Mouse (Mus musculus) midbrain, embryonic 11.5 days (tissue): ENCODE results near the gene Ksr2. TPM values are rescaled to one million over a fixed set of nuclear protein-coding genes. Genes with fewer than 3 reads are reported as not detected.

Experiments
- ATAC-seq: fragments of 200-750 bp; cut with Nextera tagmentation; 2 replicates; pipeline ENCODE4 v1.8.0; 2017; ENCODE audit warnings: moderate TSS enrichment, moderate library complexity; ENCODE audit not compliant: low FRiP score
- DNase-seq: peaks from one replicate; pipeline ENCODE4 v3.0.0; 2015; ENCODE audit warnings: low spot score; ENCODE audit errors: missing footprints
- H3K27ac ChIP-seq: fragments of 300-500 bp; sonication (generic); 2 replicates; pipeline ENCODE4 v1.5.1; 2014; ENCODE audit warnings: low read depth, low read length
- H3K27me3 ChIP-seq: fragments of 300-500 bp; sonication (generic); 2 replicates; pipeline ENCODE4 v1.6.1; 2014; ENCODE audit warnings: mild to moderate bottlenecking, low read length, moderate library complexity, mixed read lengths; ENCODE audit not compliant: control insufficient read depth, insufficient read depth
- H3K36me3 ChIP-seq: fragments of 300-500 bp; sonication (generic); 2 replicates; pipeline ENCODE4 v1.6.1; 2014; ENCODE audit warnings: mild to moderate bottlenecking, low read length, moderate library complexity, mixed read lengths; ENCODE audit not compliant: control insufficient read depth, insufficient read depth
- H3K4me1 ChIP-seq: fragments of 300-500 bp; sonication (generic); 2 replicates; pipeline ENCODE4 v1.6.1; 2014; ENCODE audit warnings: low read length; ENCODE audit not compliant: control insufficient read depth, insufficient read depth
- H3K4me2 ChIP-seq: fragments of 300-500 bp; sonication (generic); 2 replicates; pipeline ENCODE4 v1.6.1; 2014; ENCODE audit warnings: mild to moderate bottlenecking, moderate library complexity
- H3K4me3 ChIP-seq: fragments of 300-500 bp; sonication (generic); 2 replicates; pipeline ENCODE4 v1.5.1; 2014; ENCODE audit warnings: low read depth, low read length
- H3K9ac ChIP-seq: fragments of 300-500 bp; sonication (generic); 2 replicates; pipeline ENCODE4 v1.6.1; 2014; ENCODE audit warnings: low read length
- H3K9me3 ChIP-seq: fragments of 300-500 bp; sonication (generic); 2 replicates; pipeline ENCODE4 v1.6.1; 2016; ENCODE audit warnings: low read length; ENCODE audit not compliant: control insufficient read depth
- WGBS: fragments of 180-500 bp; shearing (Covaris S2); extraction: QIAGEN DNeasy Blood & Tissue Kit; methylation state at CpG from one replicate; pipeline ENCODE4 v1.1.7; 2014; 5-methylcytosine and 5-hydroxymethylcytosine counted together
- polyA plus RNA-seq: library from polyadenylated mRNA; unstranded; fragments of >200 nt; fragmentation: Nextera tagmentation; extraction: Ambion mirVana; gene quantifications from 2 replicates; pipeline ENCODE4 v1.2.1, GENCODE M21; 2014

The Ksr2 gene
- polyA plus RNA-seq, 1 experiment from 2014 or later: 0.90 TPM

DNA sequence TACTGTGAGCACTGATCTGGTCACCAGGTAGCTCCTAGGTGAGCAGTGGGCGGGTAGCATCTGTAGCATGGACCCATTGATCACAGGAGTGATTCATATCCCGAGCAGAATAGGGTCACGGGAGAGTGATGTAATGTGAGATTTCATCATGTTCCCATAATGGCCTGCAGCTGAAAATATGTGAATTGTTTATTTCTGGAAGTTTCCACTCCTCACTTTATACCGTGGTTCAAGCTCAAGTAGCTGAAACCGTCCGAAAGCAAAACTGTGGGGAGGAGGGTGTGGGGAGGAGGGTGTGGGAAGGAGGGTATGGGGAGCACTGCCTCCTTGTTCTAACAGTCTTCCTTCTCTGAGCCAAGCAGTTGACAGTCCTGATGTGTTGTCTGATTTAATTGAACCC lies 312.7 kb downstream of the Ksr2 start:
- Histone ChIP-seq H3K36me3 (no peaks in the 10 kb centered on the region), H3K27ac (no peak overlapping the region), H3K9me3 (no peaks in the 10 kb centered on the region), H3K4me3 (no peak overlapping the region), H3K27me3 (no peaks in the 10 kb centered on the region), H3K9ac (no peak overlapping the region), H3K4me2 (no peak overlapping the region), H3K4me1 (peaks cover 3% of the 10 kb centered on the region)
- WGBS: 80% methylated on average over 6 of the region's 6 CpGs
- DNase-seq (no peak), ATAC-seq (no peak)

DNA sequence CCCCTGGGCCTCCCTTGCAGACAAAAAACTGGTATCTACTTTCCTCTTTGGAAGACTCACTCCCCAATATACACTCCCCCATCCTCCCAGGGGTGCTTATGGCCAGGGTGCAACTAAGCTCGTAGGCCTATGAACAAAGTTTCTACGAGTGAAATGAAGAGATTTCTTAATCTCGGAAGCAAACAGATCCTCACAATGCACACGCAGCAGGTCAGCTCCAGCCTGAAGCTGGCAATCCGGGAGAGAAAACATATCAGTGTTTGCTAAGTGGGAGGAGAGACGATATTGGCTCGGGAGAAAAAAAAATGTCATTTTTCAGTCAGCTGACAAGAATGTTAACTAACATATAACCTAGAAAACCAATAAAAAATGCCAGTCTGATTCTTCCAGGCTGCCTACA lies 313.3 kb downstream of the Ksr2 start:
- H3K9me3 ChIP-seq: no peaks in the 10 kb centered on the region
- no peak for ATAC-seq
- 63% methylated on average over 7 of the region's 7 CpGs for WGBS
- no peak overlapping the region for H3K9ac ChIP-seq
- H3K27me3 ChIP-seq: no peaks in the 10 kb centered on the region
- no peak for DNase-seq
- no peak overlapping the region for H3K27ac ChIP-seq
- H3K4me3 ChIP-seq: no peak overlapping the region
- no peak overlapping the region for H3K4me2 ChIP-seq
- no peaks in the 10 kb centered on the region for H3K36me3 ChIP-seq
- peaks cover 6% of the 10 kb centered on the region for H3K4me1 ChIP-seq

DNA sequence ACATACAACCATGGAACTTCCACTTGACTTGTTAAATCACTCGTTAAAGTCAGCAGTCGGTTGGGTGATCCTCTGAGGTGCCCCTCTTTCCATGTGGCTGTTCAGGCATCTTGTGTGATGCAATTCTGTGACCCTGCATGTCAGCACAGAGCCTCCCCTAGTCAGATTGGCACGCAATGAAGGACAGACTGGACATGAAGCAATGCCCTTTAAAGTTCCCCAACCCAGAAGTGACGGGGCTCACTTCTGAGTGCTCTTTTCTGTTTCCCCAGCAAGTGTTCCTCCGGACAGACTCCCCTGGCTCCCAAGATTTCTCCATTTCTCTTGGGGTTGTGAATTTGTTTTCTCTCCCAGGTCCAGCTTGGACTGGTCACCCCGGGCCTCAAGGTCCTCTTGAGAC lies 317.5 kb downstream of the Ksr2 start:
- Histone ChIP-seq H3K36me3 (no peaks in the 10 kb centered on the region), H3K9me3 (no peaks in the 10 kb centered on the region), H3K4me2 (no peak overlapping the region), H3K4me3 (no peak overlapping the region), H3K4me1 (peaks cover 6% of the 10 kb centered on the region), H3K27ac (no peak overlapping the region), H3K9ac (no peak overlapping the region), H3K27me3 (no peaks in the 10 kb centered on the region)
- DNase-seq (no peak), ATAC-seq (no peak)
- WGBS: 60% methylated on average over 6 of the region's 6 CpGs

DNA sequence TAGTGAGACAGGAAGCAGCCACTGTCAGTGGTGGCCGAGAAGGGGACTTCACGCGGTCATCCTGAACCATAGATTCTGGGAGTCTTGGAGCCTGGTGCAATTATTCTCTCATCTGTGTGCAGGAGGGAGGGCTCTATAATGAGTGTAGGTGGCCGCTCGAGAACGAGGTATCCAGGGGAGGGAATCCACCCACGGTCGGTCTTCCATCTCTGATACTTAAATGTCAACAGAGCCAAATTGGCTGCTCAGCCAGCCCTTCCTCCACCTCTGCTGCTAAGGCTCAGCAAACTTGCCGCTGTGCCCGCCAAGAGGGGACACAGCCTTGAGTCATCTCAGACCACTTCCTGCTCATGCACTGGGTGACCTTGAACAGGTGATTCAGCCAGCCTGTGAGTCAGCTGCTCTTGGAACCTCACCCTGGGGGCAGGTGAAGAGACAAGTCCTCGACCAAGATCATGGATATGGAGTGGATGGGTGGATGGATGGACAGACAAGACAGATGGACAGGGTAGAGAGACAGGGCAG lies 330.9 kb downstream of the Ksr2 start:
- Histone ChIP-seq H3K9ac (no peak overlapping the region), H3K36me3 (no peaks in the 10 kb centered on the region), H3K4me3 (no peak overlapping the region), H3K27ac (no peak overlapping the region), H3K4me1 (no peaks in the 10 kb centered on the region), H3K9me3 (no peaks in the 10 kb centered on the region), H3K27me3 (no peaks in the 10 kb centered on the region), H3K4me2 (no peak overlapping the region)
- no peak for ATAC-seq
- DNase-seq: no peak
- WGBS: 85% methylated on average over 11 of the region's 11 CpGs

DNA sequence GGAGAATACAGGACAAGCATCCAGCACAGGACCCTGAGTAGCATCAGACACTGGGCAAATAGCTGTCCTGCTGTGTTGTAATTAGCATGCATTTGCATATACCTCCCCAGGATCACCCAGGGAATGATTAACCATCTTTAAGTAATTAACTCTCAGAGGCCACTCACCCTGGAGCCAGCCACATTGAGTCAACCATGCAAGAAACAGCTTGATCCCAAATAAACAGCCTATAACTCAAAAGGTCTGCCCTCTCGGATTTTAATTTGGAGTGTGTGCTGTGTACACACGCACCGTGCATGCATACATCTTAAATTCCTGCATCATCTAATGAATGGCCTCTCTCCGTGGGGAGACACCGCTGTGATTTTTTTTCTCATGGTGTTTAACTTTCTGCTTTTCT lies 335.6 kb downstream of the Ksr2 start:
- 31% methylated on average over 5 of the region's 5 CpGs for WGBS
- no peak overlapping the region for H3K27ac ChIP-seq
- no peak for ATAC-seq

DNA sequence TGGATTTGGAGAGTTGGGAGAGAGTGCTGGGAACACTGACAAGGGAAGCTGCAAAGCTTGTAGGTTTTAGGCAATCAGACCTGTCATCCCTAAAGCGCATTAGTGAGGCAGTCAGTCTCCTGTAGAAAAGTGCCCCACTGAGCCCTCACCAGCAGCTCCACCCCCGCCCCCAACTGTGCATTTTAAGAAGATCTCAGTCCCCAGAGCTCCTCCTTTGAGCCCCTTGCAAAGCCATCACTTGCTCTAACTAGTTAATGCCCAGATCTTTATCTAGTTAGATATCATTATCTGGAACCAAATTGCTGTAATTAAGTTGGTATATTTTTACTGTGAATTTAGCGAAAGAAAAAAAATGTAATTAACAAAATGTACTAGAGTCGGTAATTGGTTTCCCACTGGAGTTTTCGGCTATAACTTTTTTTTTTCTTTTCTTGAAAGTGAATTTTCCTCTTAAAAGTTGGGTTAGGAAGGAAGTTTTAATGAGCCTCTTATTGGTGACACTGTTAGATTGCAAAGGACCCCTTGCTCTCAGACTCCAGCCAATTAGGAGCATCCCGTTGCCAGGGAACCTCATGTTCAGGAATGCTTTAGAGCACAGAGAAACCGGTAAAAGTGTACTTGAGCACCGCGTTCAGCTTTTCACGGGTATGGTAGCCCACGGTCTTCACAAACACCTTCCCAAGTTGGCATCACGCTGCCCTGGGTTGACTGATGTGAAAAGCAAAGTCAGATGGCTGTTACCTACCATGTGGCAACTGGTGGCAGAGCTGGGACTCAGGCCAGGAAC lies 344.1 kb downstream of the Ksr2 start:
- 20% methylated on average over 12 of the region's 12 CpGs for WGBS
- H3K27ac ChIP-seq: no peak overlapping the region

More for the DNA sequence above, 335.6 kb downstream of the Ksr2 start:
- no peaks in the 10 kb centered on the region for H3K9me3 ChIP-seq
- no peaks in the 10 kb centered on the region for H3K36me3 ChIP-seq
- DNase-seq: no peak
- H3K9ac ChIP-seq: no peak overlapping the region
- no peaks in the 10 kb centered on the region for H3K4me1 ChIP-seq
- no peak overlapping the region for H3K4me2 ChIP-seq
- no peaks in the 10 kb centered on the region for H3K27me3 ChIP-seq
- no peak overlapping the region for H3K4me3 ChIP-seq

DNA sequence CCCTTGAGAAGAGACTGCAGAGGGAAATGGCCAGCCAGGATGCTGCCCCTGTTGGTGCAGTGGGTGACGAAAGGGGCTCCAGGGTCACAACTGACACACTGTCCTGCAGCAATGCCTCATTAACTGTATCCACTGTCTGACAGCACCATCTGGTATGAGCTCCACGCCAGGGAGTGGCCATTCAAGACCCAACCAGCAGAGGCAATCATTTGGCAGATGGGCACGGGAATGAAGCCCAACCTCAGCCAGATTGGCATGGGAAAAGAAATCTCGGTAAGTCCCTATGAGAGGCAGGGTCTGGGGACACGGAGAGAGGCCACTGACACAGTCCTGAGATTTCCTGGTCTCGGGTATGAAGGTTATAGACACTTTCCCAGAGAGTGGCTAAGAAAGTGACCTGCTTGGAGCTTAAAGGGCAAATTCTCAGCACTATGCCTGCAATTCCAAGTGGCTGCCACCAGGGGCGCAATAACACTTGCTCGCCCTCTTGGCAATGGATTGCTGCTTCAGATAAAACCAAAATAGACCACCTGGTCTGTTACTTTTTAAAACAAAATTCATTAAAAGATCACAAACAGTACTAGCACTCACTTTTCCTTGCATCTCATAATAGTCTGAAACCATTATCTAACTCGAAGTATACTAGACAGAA lies 347.5 kb downstream of the Ksr2 start:
- H3K9me3 ChIP-seq: no peaks in the 10 kb centered on the region; the same call in 1 of the 2 replicates
- no peaks in the 10 kb centered on the region for H3K27me3 ChIP-seq
- 0 out of 2 replicates have a peak, but pooled peaks cover 2% of the 10 kb centered on the region for H3K4me1 ChIP-seq
- DNase-seq: no peak
- H3K4me3 ChIP-seq: no peak overlapping the region
- H3K4me2 ChIP-seq: no peak overlapping the region
- WGBS: 76% methylated on average over 9 of the region's 9 CpGs
- no peaks in the 10 kb centered on the region for H3K36me3 ChIP-seq
- no peak overlapping the region for H3K9ac ChIP-seq
- no peak for ATAC-seq
- H3K27ac ChIP-seq: no peak overlapping the region

More for the DNA sequence above, 344.1 kb downstream of the Ksr2 start:
- DNase-seq (no peak), ATAC-seq (no peak)
- Histone ChIP-seq H3K9ac (no peak overlapping the region), H3K4me1 (0 out of 2 replicates have a peak, but pooled peaks cover 2% of the 10 kb centered on the region), H3K4me2 (no peak overlapping the region), H3K27me3 (no peaks in the 10 kb centered on the region), H3K36me3 (no peaks in the 10 kb centered on the region), H3K9me3 (no peaks in the 10 kb centered on the region; the same call in 1 of the 2 replicates), H3K4me3 (no peak overlapping the region)

DNA sequence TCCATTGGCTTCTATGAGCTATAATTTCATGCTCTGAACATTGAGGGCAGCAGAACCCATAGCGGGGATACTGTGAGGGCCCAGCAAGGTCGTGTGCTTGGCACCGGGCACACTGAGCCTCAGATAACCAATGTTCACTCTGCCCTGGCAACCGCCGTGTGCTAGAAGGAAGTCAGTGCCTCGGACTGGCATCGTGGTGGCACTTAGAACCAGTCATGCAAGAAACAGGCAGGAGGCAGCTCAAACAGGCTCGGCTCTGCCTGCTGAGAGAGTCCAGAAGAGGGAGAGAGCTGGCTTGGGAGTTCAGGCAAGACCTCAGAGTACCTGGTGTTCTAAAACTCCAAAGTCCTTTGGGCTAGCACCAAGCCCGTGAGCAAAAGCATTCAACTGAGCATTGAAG lies 350.7 kb downstream of the Ksr2 start:
- no peak overlapping the region for H3K27ac ChIP-seq
- DNase-seq (no peak), ATAC-seq (no peak)
- H3K4me3 ChIP-seq: no peak overlapping the region
- no peaks in the 10 kb centered on the region for H3K4me1 ChIP-seq
- 83% methylated on average over 9 of the region's 9 CpGs for WGBS
- H3K9me3 ChIP-seq: no peaks in the 10 kb centered on the region; the same call in 1 of the 2 replicates
- no peaks in the 10 kb centered on the region for H3K36me3 ChIP-seq
- H3K9ac ChIP-seq: no peak overlapping the region
- no peak overlapping the region for H3K4me2 ChIP-seq
- no peaks in the 10 kb centered on the region for H3K27me3 ChIP-seq

DNA sequence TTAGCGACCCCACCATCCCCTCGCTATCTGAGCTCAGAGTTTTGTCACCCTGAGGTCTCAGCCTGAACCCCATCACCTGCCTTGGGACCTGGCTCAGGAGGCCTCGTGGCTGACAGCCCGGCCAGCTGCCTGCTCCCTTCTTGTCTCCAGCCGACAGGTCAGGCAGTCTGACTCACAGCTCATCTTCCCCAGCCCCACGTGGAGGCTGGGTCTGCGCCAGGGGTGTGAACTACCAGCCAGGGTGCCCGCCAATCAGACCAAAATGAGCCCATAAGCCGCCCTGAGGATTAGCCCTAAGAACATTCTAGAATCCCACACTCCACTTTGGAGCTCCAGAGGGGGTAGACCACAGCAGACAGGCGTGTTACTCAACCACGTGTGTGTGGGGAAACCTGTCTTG lies 365.4 kb downstream of the Ksr2 start:
- Histone ChIP-seq H3K4me2 (no peak overlapping the region), H3K4me1 (no peaks in the 10 kb centered on the region), H3K36me3 (no peaks in the 10 kb centered on the region), H3K9me3 (no peaks in the 10 kb centered on the region), H3K27me3 (no peaks in the 10 kb centered on the region), H3K4me3 (no peak overlapping the region), H3K9ac (no peak overlapping the region), H3K27ac (no peak overlapping the region)
- DNase-seq: peak; percentile 77
- 70% methylated on average over 11 of the region's 11 CpGs for WGBS
- ATAC-seq: no peak
